ENCODE assay signal across 27 mouse cellular contexts in the genomic region with DNA sequence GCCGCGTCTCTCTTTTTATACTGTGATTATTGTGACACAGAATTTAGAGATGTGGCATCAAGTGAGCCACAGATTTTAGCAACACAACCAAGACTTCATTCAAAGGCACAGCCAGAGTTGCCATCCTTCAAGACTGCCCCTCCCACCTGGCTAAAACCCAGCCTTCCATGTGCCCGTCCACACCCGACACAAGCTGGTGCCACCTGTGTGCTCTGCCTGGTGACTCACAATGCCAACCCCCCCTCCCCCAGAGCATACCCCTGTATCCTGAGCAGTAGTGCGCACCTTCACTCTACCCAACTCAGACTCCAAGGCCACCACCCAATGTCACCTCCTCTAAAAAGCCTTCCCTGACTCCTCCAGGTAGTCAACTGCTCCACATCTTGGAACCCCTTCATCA. TPM values are rescaled to one million over a fixed set of nuclear protein-coding genes. Genes with fewer than 3 reads are reported as not detected.
"Had no signal": no experiment of that assay in that cellular context is flagged by ENCODE, and none has a peak within 500 bp of the region (broad histone marks: within the 10 kb centered on the region; RNA-seq: fewer than 3 reads in every experiment).

No protein-coding gene starts in this region.

- H3K27me3 ChIP-seq: hindbrain, embryonic 13.5 days; hindbrain, embryonic 15.5 days; kidney, embryonic 15.5 days; limb, embryonic 13.5 days; liver, embryonic 12.5 days had no signal

- H3K9me3 ChIP-seq: hindbrain, embryonic 13.5 days; hindbrain, embryonic 15.5 days; kidney, embryonic 15.5 days; limb, embryonic 13.5 days; limb, embryonic 15.5 days; liver, embryonic 12.5 days had no signal

- H3K4me1 ChIP-seq: hindbrain, embryonic 13.5 days; hindbrain, embryonic 15.5 days; liver, embryonic 12.5 days had no signal

- H3K27ac ChIP-seq: hindbrain, embryonic 13.5 days; hindbrain, embryonic 15.5 days; hindbrain, postnatal 0 days; kidney, embryonic 15.5 days; kidney, postnatal 0 days; limb, embryonic 13.5 days; limb, embryonic 15.5 days; liver, embryonic 12.5 days; liver, embryonic 14.5 days had no signal

- DNase-seq: forebrain, postnatal 0 days; gastrocnemius, postnatal 14 days; gastrocnemius, postnatal 36 days; heart, adult 11 months; heart, postnatal 14 days; kidney, adult 11 months; kidney, adult 2 months; kidney, adult 9 months; kidney, postnatal 14 days; kidney, postnatal 36 days; layer of hippocampus, adult 9-11 months; layer of hippocampus, postnatal 36 days; left cerebral cortex, postnatal 4 days had no signal

- H3K4me3 ChIP-seq: hindbrain, embryonic 13.5 days; hindbrain, embryonic 15.5 days; kidney, embryonic 15.5 days; limb, embryonic 13.5 days; limb, embryonic 15.5 days; liver, embryonic 12.5 days had no signal

- H3K9ac ChIP-seq: forebrain, postnatal 0 days; hindbrain, embryonic 13.5 days; hindbrain, embryonic 15.5 days; kidney, embryonic 15.5 days; limb, embryonic 13.5 days; limb, embryonic 15.5 days; liver, embryonic 12.5 days; liver, embryonic 14.5 days had no signal

- ATAC-seq: forebrain, postnatal 0 days; hindbrain, postnatal 0 days; intestine, embryonic 16.5 days; liver, embryonic 12.5 days had no signal

- H3K4me2 ChIP-seq: hindbrain, embryonic 13.5 days; hindbrain, embryonic 15.5 days; kidney, embryonic 15.5 days; limb, embryonic 13.5 days; limb, embryonic 15.5 days; liver, embryonic 12.5 days had no signal

- H3K36me3 ChIP-seq: hindbrain, embryonic 13.5 days; hindbrain, embryonic 15.5 days; kidney, embryonic 15.5 days; limb, embryonic 13.5 days; limb, embryonic 15.5 days; liver, embryonic 12.5 days had no signal

RNA-seq across cellular contexts. Expression of a gene that starts 2.2 kb away (rescaled TPM):
- total RNA-seq: forebrain, postnatal 0 days; hematopoietic stem cell, adult 5-6 weeks; hindbrain, postnatal 0 days; left cerebral cortex, adult 18-20 months; left cerebral cortex, postnatal 4 days had no signal
- polyA plus RNA-seq: hindbrain, embryonic 11.5 days; liver, adult 2 months; liver, embryonic 14.5 days had no signal

RNA-seq across cellular contexts. Expression of a gene that starts 28.3 kb away (rescaled TPM):
- total RNA-seq: hematopoietic stem cell, adult 5-6 weeks; liver, adult 2 months had no signal
- polyA plus RNA-seq: liver, adult 2 months; liver, embryonic 12.5 days had no signal
